Mouse (Mus musculus): ENCODE measurements at regions not wholly inside any gene's neighbourhood (a gene's known extent, or its start where the extent isn't known, plus 50 kb on each side); places are given as distances from the start of the nearest gene placed in this dataset.
A peak's percentile ranks its signal among the peaks of the same experiment; 100 is the strongest.

DNA sequence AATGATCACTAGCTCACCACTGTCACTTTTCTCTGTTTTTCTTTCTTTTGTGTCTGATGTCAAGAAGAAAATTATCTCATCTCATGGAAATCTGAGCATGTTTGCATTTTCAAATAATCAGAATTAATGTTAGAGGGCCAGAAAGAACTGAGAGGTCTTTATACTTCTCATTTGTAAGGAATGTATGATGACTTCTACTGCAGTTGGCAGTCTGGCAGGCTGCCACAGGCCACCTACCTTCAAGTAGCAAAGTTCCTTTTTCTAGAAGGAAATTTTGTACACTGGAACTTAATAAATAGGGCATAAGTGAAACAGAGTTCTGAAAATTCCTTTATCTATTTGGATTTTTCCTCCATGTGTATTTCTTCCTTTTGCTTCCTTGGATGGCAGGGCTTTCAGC, 148.7 kb upstream of the Inhba start:
- DNase-seq (no peak), ATAC-seq (ENCODE audit: low FRiP score, low TSS enrichment) (no peak)
- no peak overlapping the region for H3K4me3 ChIP-seq (replicated peaks; ENCODE audit: low read depth, low read length)
- no peak overlapping the region for H3K27ac ChIP-seq (replicated peaks; ENCODE audit: low read depth, low read length)
- no peak overlapping the region for H3K9ac ChIP-seq (replicated peaks; ENCODE audit: low read length)
- no peaks in the 10 kb centered on the region for H3K27me3 ChIP-seq (ENCODE audit: control insufficient read depth, insufficient read depth, low read length)
- no peaks in the 10 kb centered on the region for H3K4me1 ChIP-seq (ENCODE audit: control insufficient read depth, insufficient read depth, low read length)
- no peak overlapping the region for H3K4me2 ChIP-seq (ENCODE audit: low read length)
- H3K36me3 ChIP-seq (ENCODE audit: control insufficient read depth, insufficient read depth, low read length) = no peaks in the 10 kb centered on the region
- no peaks in the 10 kb centered on the region for H3K9me3 ChIP-seq (ENCODE audit: control insufficient read depth, low read length)

GRCm38 (mm10) chr13:15863344-15863743, 148.3 kb upstream of the Inhba start:
- H3K9me3 ChIP-seq (ENCODE audit: control insufficient read depth, low read length) = no peaks in the 10 kb centered on the region
- no peaks in the 10 kb centered on the region for H3K4me1 ChIP-seq (ENCODE audit: control insufficient read depth, insufficient read depth, low read length)
- DNase-seq = no peak

GRCm38 (mm10) chr13:15867046-15867561, 144.5 kb upstream of the Inhba start:
- Histone ChIP-seq H3K9me3 (ENCODE audit: control insufficient read depth, low read length) (no peaks in the 10 kb centered on the region), H3K9ac (replicated peaks; ENCODE audit: low read length) (no peak overlapping the region), H3K27ac (replicated peaks; ENCODE audit: low read depth, low read length) (no peak overlapping the region), H3K4me2 (ENCODE audit: low read length) (no peak overlapping the region), H3K4me3 (replicated peaks; ENCODE audit: low read depth, low read length) (no peak overlapping the region), H3K27me3 (ENCODE audit: control insufficient read depth, insufficient read depth, low read length) (no peaks in the 10 kb centered on the region), H3K36me3 (ENCODE audit: control insufficient read depth, insufficient read depth, low read length) (no peaks in the 10 kb centered on the region), H3K4me1 (ENCODE audit: control insufficient read depth, insufficient read depth, low read length) (no peaks in the 10 kb centered on the region)
- ATAC-seq (ENCODE audit: low FRiP score, low TSS enrichment) (no peak), DNase-seq (no peak)
- 82% methylated on average over 5 of the region's 5 CpGs for WGBS

More at GRCm38 (mm10) chr13:15863344-15863743, 148.3 kb upstream of the Inhba start:
- Histone ChIP-seq H3K9ac (replicated peaks; ENCODE audit: low read length) (no peak overlapping the region), H3K4me2 (ENCODE audit: low read length) (no peak overlapping the region), H3K36me3 (ENCODE audit: control insufficient read depth, insufficient read depth, low read length) (no peaks in the 10 kb centered on the region), H3K4me3 (replicated peaks; ENCODE audit: low read depth, low read length) (no peak overlapping the region), H3K27ac (replicated peaks; ENCODE audit: low read depth, low read length) (no peak overlapping the region), H3K27me3 (ENCODE audit: control insufficient read depth, insufficient read depth, low read length) (no peaks in the 10 kb centered on the region)
- no peak for ATAC-seq (ENCODE audit: low FRiP score, low TSS enrichment)
- 64% methylated on average over 3 of the region's 3 CpGs for WGBS

DNA sequence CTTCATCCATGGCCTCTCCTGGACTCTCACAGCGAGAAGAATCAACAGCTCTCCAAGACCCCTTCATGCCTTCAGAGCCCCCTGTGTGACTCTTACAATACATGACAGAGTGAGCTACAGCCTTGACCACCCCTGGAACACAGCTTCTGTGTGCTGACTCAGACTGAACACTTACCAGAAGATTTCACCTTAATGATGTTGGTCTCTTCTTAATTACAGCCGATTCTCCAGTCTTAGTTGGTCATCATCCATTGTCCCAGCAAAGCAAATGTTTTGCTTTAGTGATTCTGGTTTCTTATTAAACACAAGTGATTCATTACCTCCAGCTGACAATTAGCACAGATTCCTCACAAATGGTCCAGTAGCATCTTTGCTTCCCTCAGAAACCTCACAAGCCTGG, 134.0 kb upstream of the Inhba start:
- Histone ChIP-seq H3K4me2 (ENCODE audit: low read length) (no peak overlapping the region), H3K9ac (replicated peaks; ENCODE audit: low read length) (no peak overlapping the region), H3K9me3 (ENCODE audit: control insufficient read depth, low read length) (no peaks in the 10 kb centered on the region), H3K4me1 (ENCODE audit: control insufficient read depth, insufficient read depth, low read length) (no peaks in the 10 kb centered on the region), H3K4me3 (replicated peaks; ENCODE audit: low read depth, low read length) (no peak overlapping the region), H3K27me3 (ENCODE audit: control insufficient read depth, insufficient read depth, low read length) (no peaks in the 10 kb centered on the region), H3K27ac (replicated peaks; ENCODE audit: low read depth, low read length) (no peak overlapping the region), H3K36me3 (ENCODE audit: control insufficient read depth, insufficient read depth, low read length) (no peaks in the 10 kb centered on the region)
- 93% methylated on average over 2 of the region's 2 CpGs for WGBS
- ATAC-seq (ENCODE audit: low FRiP score, low TSS enrichment) (no peak), DNase-seq (no peak)

- no peak overlapping the region for H3K27ac ChIP-seq (replicated peaks; ENCODE audit: low read depth, low read length)
- ATAC-seq (ENCODE audit: low FRiP score, low TSS enrichment) (no peak), DNase-seq (no peak)
- no peaks in the 10 kb centered on the region for H3K36me3 ChIP-seq (ENCODE audit: control insufficient read depth, insufficient read depth, low read length)
- no peaks in the 10 kb centered on the region for H3K9me3 ChIP-seq (ENCODE audit: control insufficient read depth, low read length)
- no peaks in the 10 kb centered on the region for H3K4me1 ChIP-seq (ENCODE audit: control insufficient read depth, insufficient read depth, low read length)
- H3K4me2 ChIP-seq (ENCODE audit: low read length) = no peak overlapping the region
- no peak overlapping the region for H3K9ac ChIP-seq (replicated peaks; ENCODE audit: low read length)
- H3K4me3 ChIP-seq (replicated peaks; ENCODE audit: low read depth, low read length) = no peak overlapping the region
- H3K27me3 ChIP-seq (ENCODE audit: control insufficient read depth, insufficient read depth, low read length) = no peaks in the 10 kb centered on the region
Measured at GRCm38 (mm10) chr13:15879576-15879975, 132.1 kb upstream of the Inhba start.

DNA sequence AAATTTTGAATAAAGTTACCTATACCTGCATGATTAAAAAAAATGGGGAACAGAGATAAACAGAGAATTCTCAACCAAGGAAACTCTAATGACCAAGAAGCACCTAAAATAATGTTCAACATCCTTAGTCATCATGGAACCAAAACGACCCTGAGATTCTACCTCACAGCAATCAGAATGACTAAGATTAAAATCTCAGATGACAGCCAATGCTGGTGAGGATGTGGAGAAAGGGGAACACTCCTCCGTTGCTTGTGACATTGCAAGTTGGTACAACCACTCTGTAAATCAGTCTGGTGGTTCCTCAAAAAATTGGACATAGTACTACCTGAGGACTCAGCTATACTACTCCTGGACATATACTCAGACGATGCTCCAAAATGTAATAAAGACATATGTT, 120.9 kb upstream of the Inhba start:
- Histone ChIP-seq H3K27me3 (ENCODE audit: control insufficient read depth, insufficient read depth, low read length) (no peaks in the 10 kb centered on the region), H3K9ac (replicated peaks; ENCODE audit: low read length) (no peak overlapping the region), H3K27ac (replicated peaks; ENCODE audit: low read depth, low read length) (no peak overlapping the region), H3K9me3 (ENCODE audit: control insufficient read depth, low read length) (no peaks in the 10 kb centered on the region), H3K36me3 (ENCODE audit: control insufficient read depth, insufficient read depth, low read length) (no peaks in the 10 kb centered on the region), H3K4me3 (replicated peaks; ENCODE audit: low read depth, low read length) (no peak overlapping the region), H3K4me1 (ENCODE audit: control insufficient read depth, insufficient read depth, low read length) (no peaks in the 10 kb centered on the region), H3K4me2 (ENCODE audit: low read length) (no peak overlapping the region)
- 83% methylated on average over 3 of the region's 3 CpGs for WGBS
- ATAC-seq (ENCODE audit: low FRiP score, low TSS enrichment) (no peak), DNase-seq (no peak)

DNA sequence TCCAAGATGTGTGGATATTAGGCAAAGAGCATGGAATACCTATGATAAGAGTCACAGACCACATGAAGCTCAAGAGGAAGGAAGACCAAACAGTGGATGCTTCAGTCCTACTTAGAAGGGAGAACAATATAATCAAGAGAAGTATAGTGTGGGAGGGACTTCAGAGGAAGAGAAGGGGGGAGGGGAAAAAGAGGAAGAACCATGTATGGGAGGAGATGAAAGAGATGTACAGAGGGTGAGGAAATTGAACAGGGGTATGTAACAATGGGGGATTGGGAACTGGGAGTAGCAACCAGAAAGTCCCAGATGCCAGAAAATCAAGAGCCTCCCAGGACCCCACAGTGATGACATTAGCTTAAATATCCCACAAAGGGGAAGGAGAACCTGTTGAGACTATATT, 120.2 kb upstream of the Inhba start:
- H3K27ac ChIP-seq (replicated peaks; ENCODE audit: low read depth, low read length) = no peak overlapping the region
- no peak overlapping the region for H3K4me2 ChIP-seq (ENCODE audit: low read length)
- H3K4me1 ChIP-seq (ENCODE audit: control insufficient read depth, insufficient read depth, low read length) = no peaks in the 10 kb centered on the region
- ATAC-seq (ENCODE audit: low FRiP score, low TSS enrichment) (no peak), DNase-seq (no peak)
- H3K9me3 ChIP-seq (ENCODE audit: control insufficient read depth, low read length) = no peaks in the 10 kb centered on the region
- H3K27me3 ChIP-seq (ENCODE audit: control insufficient read depth, insufficient read depth, low read length) = no peaks in the 10 kb centered on the region
- no peaks in the 10 kb centered on the region for H3K36me3 ChIP-seq (ENCODE audit: control insufficient read depth, insufficient read depth, low read length)
- H3K9ac ChIP-seq (replicated peaks; ENCODE audit: low read length) = no peak overlapping the region
- no peak overlapping the region for H3K4me3 ChIP-seq (replicated peaks; ENCODE audit: low read depth, low read length)

DNA sequence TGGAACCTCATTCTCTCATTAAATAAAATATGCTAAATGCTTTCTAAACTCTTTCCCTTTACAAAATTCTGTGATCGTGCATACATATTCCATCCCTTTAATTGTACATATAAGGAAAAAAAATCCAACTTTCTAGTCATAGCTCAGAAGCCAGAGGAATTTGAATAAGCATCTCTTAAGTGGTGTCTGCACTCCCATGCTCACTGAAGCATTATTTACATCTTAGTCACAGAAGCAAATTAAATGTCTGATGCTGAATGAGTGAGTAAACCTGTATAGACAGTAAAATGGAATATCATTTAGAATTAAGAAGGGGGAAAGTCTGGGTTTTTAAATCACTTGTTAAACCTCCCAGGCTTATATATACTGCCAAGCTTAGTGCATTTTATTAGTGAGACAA, 113.5 kb upstream of the Inhba start:
- WGBS = 95% methylated on average over 1 of the region's 1 CpGs
- no peaks in the 10 kb centered on the region for H3K27me3 ChIP-seq (ENCODE audit: control insufficient read depth, insufficient read depth, low read length)
- H3K9me3 ChIP-seq (ENCODE audit: control insufficient read depth, low read length) = no peaks in the 10 kb centered on the region
- no peak for DNase-seq
- H3K9ac ChIP-seq (replicated peaks; ENCODE audit: low read length) = no peak overlapping the region
- no peaks in the 10 kb centered on the region for H3K36me3 ChIP-seq (ENCODE audit: control insufficient read depth, insufficient read depth, low read length)
- no peak overlapping the region for H3K4me2 ChIP-seq (ENCODE audit: low read length)
- H3K4me1 ChIP-seq (ENCODE audit: control insufficient read depth, insufficient read depth, low read length) = no peaks in the 10 kb centered on the region
- H3K27ac ChIP-seq (replicated peaks; ENCODE audit: low read depth, low read length) = no peak overlapping the region
- no peak for ATAC-seq (ENCODE audit: low FRiP score, low TSS enrichment)
- H3K4me3 ChIP-seq (replicated peaks; ENCODE audit: low read depth, low read length) = no peak overlapping the region

DNA sequence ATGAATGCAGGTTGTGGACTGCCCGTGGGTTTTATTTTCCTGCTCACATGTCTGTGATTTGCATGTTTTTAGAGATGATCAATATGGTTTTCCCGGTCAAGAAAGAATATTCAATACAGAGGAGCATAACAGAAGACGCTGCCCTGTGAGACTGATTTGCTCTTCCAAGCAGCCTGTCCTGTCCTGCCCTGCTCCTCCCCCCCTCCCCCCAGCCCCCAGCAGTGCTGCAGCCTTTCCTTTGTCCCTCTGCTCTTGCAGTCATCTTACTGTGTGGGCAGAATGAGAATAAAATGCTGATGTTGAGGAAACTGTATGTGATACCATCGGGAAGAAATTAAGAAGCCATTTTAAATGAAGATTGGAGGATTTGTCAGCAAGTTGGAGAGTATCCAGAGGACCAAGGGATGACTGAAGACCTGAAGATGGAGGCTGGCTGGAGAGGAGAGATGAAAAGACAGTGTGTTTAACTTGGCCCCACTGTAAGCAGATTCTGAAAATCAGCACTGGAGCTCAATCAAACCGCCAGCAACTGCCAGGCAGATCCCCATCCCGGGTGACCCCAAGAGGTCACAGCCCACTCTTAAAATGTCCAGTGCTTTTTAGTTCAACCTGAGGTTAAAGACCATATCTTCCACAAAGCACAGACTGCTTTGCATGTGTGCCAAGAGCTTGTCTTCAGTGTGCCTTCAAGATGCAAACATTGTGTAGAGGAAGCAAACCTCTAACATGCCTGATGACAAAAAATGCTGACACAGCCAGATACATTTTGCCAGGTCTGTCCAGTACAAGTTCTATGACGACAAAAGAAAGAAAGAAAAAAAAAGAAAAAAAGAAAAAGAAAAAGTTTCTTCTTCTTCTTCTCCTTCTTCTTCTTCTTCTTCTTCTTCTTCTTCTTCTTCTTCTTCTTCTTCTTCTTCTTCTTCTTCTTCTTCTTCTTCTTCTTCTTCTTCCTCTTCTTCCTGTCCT, 109.7 kb upstream of the Inhba start:
- H3K4me2 ChIP-seq (ENCODE audit: low read length) = no peak overlapping the region
- H3K27ac ChIP-seq (replicated peaks; ENCODE audit: low read depth, low read length) = no peak overlapping the region
- H3K9ac ChIP-seq (replicated peaks; ENCODE audit: low read length) = no peak overlapping the region
- DNase-seq (peak; percentile 4), ATAC-seq (ENCODE audit: low FRiP score, low TSS enrichment) (no peak)
- no peak overlapping the region for H3K4me3 ChIP-seq (replicated peaks; ENCODE audit: low read depth, low read length)
- 42% methylated on average over 7 of the region's 7 CpGs for WGBS
- no peaks in the 10 kb centered on the region for H3K4me1 ChIP-seq (ENCODE audit: control insufficient read depth, insufficient read depth, low read length)
- no peaks in the 10 kb centered on the region for H3K36me3 ChIP-seq (ENCODE audit: control insufficient read depth, insufficient read depth, low read length)
- no peaks in the 10 kb centered on the region for H3K9me3 ChIP-seq (ENCODE audit: control insufficient read depth, low read length)
- no peaks in the 10 kb centered on the region for H3K27me3 ChIP-seq (ENCODE audit: control insufficient read depth, insufficient read depth, low read length)
